Mouse (Mus musculus) heart, adult 2 months (tissue): ENCODE results near the gene Trim47.

Experiments used
- CTCF ChIP-seq: fragments of 200-600 bp; IDR thresholded peaks from 2 replicates; pipeline ENCODE4 v1.8.1; 2022; ENCODE audit warnings: antibody characterized with exemption, mild to moderate bottlenecking, moderate library complexity
- POLR2A ChIP-seq: fragments of 200-500 bp; IDR thresholded peaks from 2 replicates; pipeline ENCODE4 v1.6.1; 2011; ENCODE audit warnings: mild to moderate bottlenecking, low read depth, low read length, control low read depth; ENCODE audit not compliant: insufficient read depth

- TF ChIP-seq CTCF (no peak), POLR2A (no peak)
Observed at GRCm38 (mm10) chr11:116076266-116076540, 50.8 kb downstream of the Trim47 start.
